Mouse (Mus musculus) lung, postnatal 0 days (tissue): ENCODE data around the gene Mylk2. TPM values are rescaled to one million over a fixed set of nuclear protein-coding genes. Genes with fewer than 3 reads are reported as not detected.

Experiments
- ATAC-seq: fragments of 200-750 bp; cut with Nextera tagmentation; 2 replicates; pipeline ENCODE4 v1.8.0; 2017; ENCODE audit warnings: moderate library complexity
- DNase-seq: peaks from one replicate; pipeline ENCODE4 v3.0.0-alpha.2; 2016; ENCODE audit warnings: low spot score
- H3K27ac ChIP-seq: fragments of 300-500 bp; sonication (generic); 2 replicates; pipeline ENCODE4 v1.5.1; 2014; ENCODE audit warnings: antibody characterized with exemption, mild to moderate bottlenecking, low read length, mixed read lengths
- H3K27me3 ChIP-seq: fragments of 300-500 bp; sonication (generic); replicated peaks from 2 replicates; pipeline ENCODE4 v1.6.1; 2014; ENCODE audit warnings: low read length, mixed read lengths; ENCODE audit not compliant: insufficient read depth
- H3K36me3 ChIP-seq: fragments of 300-500 bp; sonication (generic); 2 replicates; pipeline ENCODE4 v1.6.1; 2014; ENCODE audit warnings: low read length, mixed read lengths; ENCODE audit not compliant: insufficient read depth
- H3K4me1 ChIP-seq: fragments of 300-500 bp; sonication (generic); 2 replicates; pipeline ENCODE4 v1.6.1; 2014; ENCODE audit warnings: antibody characterized with exemption, low read depth, low read length, mixed read lengths; ENCODE audit not compliant: insufficient read depth
- H3K4me2 ChIP-seq: fragments of 300-500 bp; sonication (generic); replicated peaks from 2 replicates; pipeline ENCODE4 v1.6.1; 2014; ENCODE audit warnings: low read depth, mild to moderate bottlenecking, low read length, moderate library complexity, mixed read lengths
- H3K4me3 ChIP-seq: fragments of 300-500 bp; sonication (generic); 2 replicates; pipeline ENCODE4 v1.5.1; 2014; ENCODE audit warnings: low read depth, low read length
- H3K9ac ChIP-seq: fragments of 300-500 bp; sonication (generic); replicated peaks from 2 replicates; pipeline ENCODE4 v1.6.1; 2014; ENCODE audit warnings: low read depth, mild to moderate bottlenecking
- H3K9me3 ChIP-seq: fragments of 300-500 bp; sonication (generic); 2 replicates; pipeline ENCODE4 v1.6.1; 2016; ENCODE audit warnings: low read length, mixed read lengths
- CTCF ChIP-seq: IDR thresholded peaks from 2 replicates; pipeline ENCODE4 v1.5.1; 2016; ENCODE audit warnings: antibody characterized with exemption, mild to moderate bottlenecking
- EP300 ChIP-seq: IDR thresholded peaks from 2 replicates; pipeline ENCODE4 v1.6.1; 2016; ENCODE audit warnings: antibody characterized with exemption, mild to moderate bottlenecking, control low read depth
- WGBS: fragments of 180-500 bp; shearing (Covaris S2); extraction: QIAGEN DNeasy Blood & Tissue Kit; methylation state at CpG from one replicate; pipeline ENCODE4 v1.1.7; 2014; 5-methylcytosine and 5-hydroxymethylcytosine counted together
- polyA plus RNA-seq: library from polyadenylated mRNA; unstranded; fragments of >200 nt; fragmentation: Nextera tagmentation; extraction: Ambion mirVana; gene quantifications from 2 replicates; pipeline ENCODE4 v1.2.1, GENCODE M21; 2015

Mylk2 gene
- polyA plus RNA-seq, 1 experiment from 2014 or later: 0.04 TPM

DNA sequence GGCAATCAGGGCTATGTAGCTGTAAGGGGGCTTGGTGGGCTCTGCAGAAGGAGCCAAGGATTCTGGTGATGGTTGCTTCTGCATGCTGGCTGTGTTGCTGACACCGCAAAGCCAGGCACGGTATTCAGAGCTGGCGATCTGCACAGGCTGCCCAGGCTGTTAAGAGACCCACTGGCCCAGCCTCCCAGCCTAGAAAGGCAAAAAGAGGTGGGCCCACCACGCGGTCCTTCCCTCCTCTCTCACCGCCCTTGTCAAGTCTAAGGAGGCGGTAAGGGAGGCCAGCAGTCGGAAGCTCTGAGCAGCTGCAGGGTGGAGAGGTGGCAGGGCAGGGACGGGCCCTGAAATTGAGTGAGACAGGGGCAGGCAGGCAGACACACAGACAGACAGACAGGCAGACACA is 21.9 kb downstream of the Mylk2 start, which contains the start of gene Foxs1:
Gene Foxs1, minus strand, starts transcription at position 161 of the 400 bp plus-strand sequence.
- Histone ChIP-seq H3K4me3 (peak within 1 kb of the TSS; percentile 17), H3K9ac (0 out of 2 replicates have a peak within 1 kb of the TSS, but pooled peaks have one; percentile 12), H3K27ac (peak within 1 kb of the TSS; percentile 38; the same call in 1 of the 2 replicates), H3K36me3 (no peaks in the 10 kb centered on the region), H3K4me2 (0 out of 2 replicates have a peak within 1 kb of the TSS, but pooled peaks have one; percentile 17), H3K4me1 (no peaks in the 10 kb centered on the region), H3K27me3 (no peaks in the 10 kb centered on the region), H3K9me3 (no peaks in the 10 kb centered on the region)
- TF ChIP-seq CTCF (no peak), EP300 (no peak)
- 13% methylated on average over 9 of the region's 9 CpGs for WGBS
- DNase-seq: peak; percentile 47
- peak; percentile 63 for ATAC-seq

DNA sequence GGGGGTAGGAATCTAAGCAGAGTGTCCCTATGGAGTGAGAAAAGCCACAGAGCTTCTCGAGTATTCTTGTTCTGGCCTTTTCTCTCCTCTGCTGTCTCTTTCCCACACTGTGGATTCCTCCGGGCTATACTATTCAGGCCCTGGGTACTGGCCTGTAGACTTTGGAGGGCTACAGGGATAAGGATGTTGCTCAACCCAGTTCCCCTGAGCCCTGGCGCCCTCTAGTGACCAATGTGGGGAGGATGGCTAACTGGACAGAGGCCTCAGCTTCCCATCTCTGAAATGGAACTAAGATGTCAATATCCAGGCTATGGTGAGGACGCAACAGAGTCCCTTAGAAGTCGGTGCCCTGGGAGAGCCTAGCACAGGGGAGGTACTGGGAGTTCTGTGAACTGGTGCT is 22.5 kb downstream of the Mylk2 start:
- Histone ChIP-seq H3K9me3 (no peaks in the 10 kb centered on the region), H3K36me3 (no peaks in the 10 kb centered on the region), H3K4me1 (no peaks in the 10 kb centered on the region), H3K9ac (no peak overlapping the region), H3K4me3 (no peak overlapping the region), H3K27me3 (no peaks in the 10 kb centered on the region), H3K27ac (no peak overlapping the region), H3K4me2 (no peak overlapping the region)
- peak; percentile 56 for DNase-seq
- TF ChIP-seq CTCF (peak; percentile 77), EP300 (no peak)
- WGBS: 30% methylated on average over 5 of the region's 5 CpGs
- ATAC-seq: peak; percentile 53

DNA sequence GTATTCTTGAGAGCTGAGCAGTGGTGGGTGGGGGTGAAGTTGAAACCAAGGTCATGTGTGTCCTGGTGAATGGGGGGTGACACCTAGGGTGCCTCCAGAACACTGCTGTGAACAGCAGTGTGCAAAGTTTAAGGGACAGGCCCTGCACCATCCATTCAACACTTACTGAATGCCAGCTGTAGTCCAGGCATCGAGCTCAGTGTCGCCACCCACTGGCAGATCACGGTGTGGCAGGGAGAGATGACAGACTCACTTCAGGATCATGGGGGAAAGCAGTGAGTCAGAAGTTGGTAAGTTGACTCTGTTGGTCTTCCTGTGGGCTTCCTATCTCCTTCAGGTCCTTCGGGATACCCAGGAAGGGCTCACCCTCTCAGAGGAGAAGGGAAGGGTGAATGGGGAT is 28.7 kb downstream of the Mylk2 start:
- 14% methylated on average over 4 of the region's 4 CpGs for WGBS
- Histone ChIP-seq H3K9ac (no peak overlapping the region), H3K27me3 (peaks cover 28% of the 10 kb centered on the region), H3K4me3 (no peak overlapping the region), H3K9me3 (no peaks in the 10 kb centered on the region), H3K27ac (no peak overlapping the region), H3K4me2 (no peak overlapping the region), H3K36me3 (no peaks in the 10 kb centered on the region), H3K4me1 (no peaks in the 10 kb centered on the region)
- DNase-seq: peak; percentile 45
- ATAC-seq: no peak
- TF ChIP-seq CTCF (peak; percentile 78), EP300 (no peak)

DNA sequence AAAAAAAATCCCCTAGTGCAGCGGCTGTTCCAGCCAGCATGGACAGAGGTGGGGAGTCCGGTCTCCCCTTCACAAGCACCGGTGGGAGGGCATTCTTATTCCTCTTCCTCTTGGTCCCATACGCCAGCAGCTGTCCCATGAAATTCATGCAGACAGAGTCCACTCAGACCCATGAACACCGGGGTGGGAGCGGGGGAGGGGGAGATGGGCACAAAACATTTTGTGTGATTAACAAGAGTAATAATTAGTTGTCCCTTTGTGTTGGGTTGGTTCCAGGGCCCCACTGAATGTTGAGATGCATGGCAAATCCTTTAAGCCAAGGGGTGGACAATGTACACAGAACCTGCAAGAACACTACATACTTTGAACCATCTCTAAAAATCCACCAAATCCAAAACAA is 30.0 kb downstream of the Mylk2 start:
- 75% methylated on average over 6 of the region's 6 CpGs for WGBS
- no peak for ATAC-seq
- no peak for TF ChIP-seq CTCF
- TF ChIP-seq EP300: no peak

DNA sequence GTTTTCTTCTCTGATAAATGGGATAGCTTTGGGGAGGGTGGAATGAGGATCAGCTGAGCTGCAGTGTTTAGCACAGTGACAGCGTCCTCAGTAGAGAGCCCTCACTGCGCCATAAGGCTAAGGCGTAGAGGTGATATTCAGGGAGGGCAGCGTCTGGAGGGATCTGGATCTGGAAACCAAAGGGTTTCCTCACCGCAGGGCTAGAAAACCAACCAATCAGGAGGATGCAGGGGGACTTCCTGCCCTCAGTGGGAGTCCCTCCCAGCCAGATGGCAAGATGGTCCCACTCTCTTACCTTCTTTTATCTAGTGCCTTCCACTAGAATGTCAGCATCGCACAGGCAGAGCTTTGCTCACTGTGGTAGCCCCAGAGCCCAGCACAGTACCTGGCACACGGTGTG is 30.6 kb downstream of the Mylk2 start:
- H3K27me3 ChIP-seq: peaks cover 33% of the 10 kb centered on the region
- H3K4me2 ChIP-seq: no peak overlapping the region
- H3K27ac ChIP-seq: no peak overlapping the region
- ATAC-seq (no peak), DNase-seq (no peak)
- no peak overlapping the region for H3K9ac ChIP-seq
- H3K4me3 ChIP-seq: no peak overlapping the region
- no peak for TF ChIP-seq CTCF
- no peak for TF ChIP-seq EP300
- H3K4me1 ChIP-seq: no peaks in the 10 kb centered on the region
- H3K36me3 ChIP-seq: no peaks in the 10 kb centered on the region
- H3K9me3 ChIP-seq: no peaks in the 10 kb centered on the region
- 29% methylated on average over 7 of the region's 7 CpGs for WGBS

More for the DNA sequence above, 30.0 kb downstream of the Mylk2 start:
- Histone ChIP-seq H3K4me3 (no peak overlapping the region), H3K36me3 (no peaks in the 10 kb centered on the region), H3K4me2 (no peak overlapping the region), H3K27me3 (peaks cover 33% of the 10 kb centered on the region), H3K27ac (no peak overlapping the region), H3K9me3 (no peaks in the 10 kb centered on the region), H3K9ac (no peak overlapping the region), H3K4me1 (no peaks in the 10 kb centered on the region)
- no peak for DNase-seq

DNA sequence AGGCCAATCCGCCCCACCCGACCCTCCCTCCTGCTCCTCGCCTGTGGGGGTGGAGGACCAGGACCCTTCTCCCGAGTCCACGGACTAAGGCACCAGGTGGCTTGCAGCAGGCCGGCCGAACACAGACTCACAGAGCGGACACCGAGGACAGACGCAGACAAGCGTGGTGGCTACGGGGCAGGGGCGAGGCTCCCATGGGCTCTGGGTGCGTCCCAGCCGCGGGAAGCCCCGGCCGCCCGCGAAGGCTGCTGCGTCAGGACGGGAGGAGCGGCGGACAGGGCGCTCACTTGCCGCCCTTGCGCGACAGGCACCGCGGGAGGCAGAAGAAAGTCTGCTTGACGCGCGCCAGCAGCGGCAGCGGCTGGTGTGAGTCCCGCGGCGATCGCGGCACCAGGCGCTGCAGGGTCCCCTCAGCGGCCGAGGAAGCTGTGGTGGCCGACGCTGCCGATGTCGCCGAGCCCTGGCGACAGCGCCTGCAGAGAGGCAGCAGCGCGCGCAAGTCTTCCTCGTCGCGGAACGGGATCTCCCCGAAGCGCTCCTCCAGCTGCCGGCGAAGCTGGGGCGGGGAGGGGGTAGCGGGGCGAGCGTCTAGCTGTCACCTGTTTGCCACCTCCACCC is 31.9 kb downstream of the Mylk2 start:
- Histone ChIP-seq H3K9me3 (no peaks in the 10 kb centered on the region), H3K9ac (no peak overlapping the region), H3K4me1 (no peaks in the 10 kb centered on the region), H3K27ac (no peak overlapping the region), H3K4me2 (peak overlapping the region; percentile 47), H3K4me3 (peak overlapping the region; percentile 25; the same call in 1 of the 2 replicates), H3K36me3 (no peaks in the 10 kb centered on the region), H3K27me3 (peaks cover 37% of the 10 kb centered on the region)
- TF ChIP-seq EP300: no peak
- TF ChIP-seq CTCF: no peak
- 3% methylated on average over 32 of the region's 65 CpGs for WGBS
- DNase-seq (no peak), ATAC-seq (no peak)
